Mouse (Mus musculus) adrenal gland, postnatal 14 days (tissue): Measurements from ENCODE around the gene Gadd45a. TPM values are rescaled to one million over a fixed set of nuclear protein-coding genes. Genes with fewer than 3 reads are reported as not detected.
A peak's percentile ranks its signal among the peaks of the same experiment; 100 is the strongest.

ENCODE experiments used
- DNase-seq: peaks from one replicate; pipeline ENCODE4 v3.0.0; 2021; ENCODE audit warnings: mixed read lengths
- long read RNA-seq, 2 experiments: library from polyadenylated mRNA; stranded (forward); transcript quantifications; one replicate each; pipeline ENCODE4 v2.0.0; 2021
- total RNA-seq: library from RNA; stranded (reverse); gene quantifications from 2 replicates; pipeline ENCODE4 v1.2.3, GENCODE M21; 2021

The Gadd45a gene
- total RNA-seq = 15.1 and 25.8 TPM in 2 replicates
- long read RNA-seq, experiment 1, transcript Gadd45a-201 (4 exons, 1,223 nt) = major isoform, 9 of 13 reads
- long read RNA-seq, experiment 1, partial matches to known transcripts = 0 of 13 reads
- long read RNA-seq, experiment 1, other reads (novel, unspliced or antisense) = 4 of 13 reads
- long read RNA-seq, experiment 2, transcript Gadd45a-201 (4 exons, 1,223 nt) = major isoform, 11 of 14 reads
- long read RNA-seq, experiment 2, partial matches to known transcripts = 0 of 14 reads
- long read RNA-seq, experiment 2, other reads (novel, unspliced or antisense) = 3 of 14 reads

- DNase-seq = peak; percentile 97
These were observed at the start of gene Gadd45a for GRCm38 (mm10) chr6:67036837-67037628. TSS of gene Gadd45a (minus strand) at chr6:67037457.

- DNase-seq = no peak
These were observed 48.7 kb upstream of the Gadd45a start for GRCm38 (mm10) chr6:67085850-67086437.

- DNase-seq = no peak
These were observed 47.2 kb upstream of the Gadd45a start for GRCm38 (mm10) chr6:67084465-67084864.

- DNase-seq = no peak
These were observed 43.9 kb upstream of the Gadd45a start for GRCm38 (mm10) chr6:67081141-67081540.

- peak; percentile 68 for DNase-seq
These were observed 40.8 kb upstream of the Gadd45a start for GRCm38 (mm10) chr6:67078076-67078475.

- no peak for DNase-seq
These were observed 40.2 kb upstream of the Gadd45a start for GRCm38 (mm10) chr6:67077477-67077876.

GRCm38 (mm10) chr6:67076348-67076747, 39.1 kb upstream of the Gadd45a start:
- DNase-seq = no peak

- no peak for DNase-seq
These were observed 37.6 kb upstream of the Gadd45a start for GRCm38 (mm10) chr6:67074868-67075267.

GRCm38 (mm10) chr6:67073929-67074328, 36.7 kb upstream of the Gadd45a start:
- no peak for DNase-seq

- no peak for DNase-seq
These were observed 36.2 kb upstream of the Gadd45a start for GRCm38 (mm10) chr6:67073446-67073845.

- DNase-seq = no peak
These were observed 34.4 kb upstream of the Gadd45a start for GRCm38 (mm10) chr6:67071615-67072014.

GRCm38 (mm10) chr6:67069800-67070315, 32.6 kb upstream of the Gadd45a start:
- DNase-seq = peak; percentile 38

GRCm38 (mm10) chr6:67069219-67069762, 32.0 kb upstream of the Gadd45a start:
- no peak for DNase-seq

GRCm38 (mm10) chr6:67060057-67060456, 22.8 kb upstream of the Gadd45a start:
- no peak for DNase-seq

GRCm38 (mm10) chr6:67057991-67058696, 20.9 kb upstream of the Gadd45a start:
- DNase-seq = no peak

GRCm38 (mm10) chr6:67057574-67057973, 20.3 kb upstream of the Gadd45a start:
- no peak for DNase-seq

- no peak for DNase-seq
These were observed 19.8 kb upstream of the Gadd45a start for GRCm38 (mm10) chr6:67056889-67057564.

GRCm38 (mm10) chr6:67056108-67056888, 19.0 kb upstream of the Gadd45a start:
- no peak for DNase-seq

- no peak for DNase-seq
These were observed 12.8 kb upstream of the Gadd45a start for GRCm38 (mm10) chr6:67050063-67050462.

- DNase-seq = no peak
These were observed 12.4 kb upstream of the Gadd45a start for GRCm38 (mm10) chr6:67049695-67050038.
